ENCODE assay signal across 8 mouse cellular contexts in the genomic region with DNA sequence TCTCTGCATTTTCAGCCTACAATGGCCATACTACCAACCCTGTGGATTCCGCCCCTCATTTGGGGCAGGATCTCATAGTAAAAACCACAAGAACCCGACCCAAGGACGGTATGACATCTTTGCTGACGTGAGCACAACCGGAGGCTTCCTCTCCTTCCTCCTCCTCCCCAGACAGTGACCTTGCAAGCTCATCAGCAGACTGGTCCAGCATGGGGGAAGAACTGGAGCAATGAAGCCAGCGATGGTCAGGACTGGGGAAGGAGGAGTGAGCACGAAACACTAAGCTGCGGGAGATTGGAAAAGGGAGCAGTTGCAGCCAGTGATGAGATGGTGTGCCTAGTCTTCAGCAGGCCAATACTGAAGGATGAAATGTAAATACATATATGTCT. TPM values are rescaled to one million over a fixed set of nuclear protein-coding genes. Genes with fewer than 3 reads are reported as not detected.
DNase-seq lines count a peak whose midpoint lies in the region; ATAC-seq and TF ChIP-seq lines count a peak whose summit lies in the region.

No protein-coding gene starts in this region.

- TF ChIP-seq CTCF in brain, embryonic 14.5 days (IDR thresholded peaks at IDR 0.05; ENCODE audit: borderline replicate concordance, extremely low read depth, insufficient read depth, insufficient read length) = no peak

- peaks cover 7% of the 10 kb centered on the region for H3K36me3 ChIP-seq in heart, embryonic 12.5 days
- peaks cover 30% of the 10 kb centered on the region for H3K36me3 ChIP-seq in macrophage (ENCODE audit: inconsistent target)

- ATAC-seq in heart, embryonic 12.5 days (ENCODE audit: insufficient number of reproducible peaks, low FRiP score) = no peak
- ATAC-seq in granulocyte monocyte progenitor cell, adult 5-6 weeks (replicated peaks; ENCODE audit: poor library complexity, severe bottlenecking) = peak; percentile 6; the same call in 1 of the 2 replicates
- ATAC-seq in inflammation-experienced regulatory T-cells, adult 6 months = no peak

- H3K27ac ChIP-seq in heart, embryonic 12.5 days (ENCODE audit: poor library complexity, severe bottlenecking) = no peak overlapping the region
- no peak overlapping the region for H3K27ac ChIP-seq in macrophage

- DNase-seq in heart, adult 8-10 months (ENCODE audit: low spot score) = no peak
- peak; percentile 24 to 34 for DNase-seq in B cell, adult 2 months
- DNase-seq in brain, embryonic 14.5 days (ENCODE audit: low read depth) = peak; percentile 29
- no peak for DNase-seq in gastrocnemius, postnatal 25 days

- H3K79me2 ChIP-seq in macrophage (ENCODE audit: inconsistent target) = peaks cover 45% of the 10 kb centered on the region

- peaks cover 25% of the 10 kb centered on the region for H3K4me1 ChIP-seq in heart, embryonic 12.5 days (replicated peaks)

- H3K9ac ChIP-seq in heart, embryonic 12.5 days = peak overlapping the region; percentile 75; the same call in 1 of the 2 replicates

- peak overlapping the region; percentile 90 for H3K4me3 ChIP-seq in heart, embryonic 12.5 days
- H3K4me3 ChIP-seq in macrophage (ENCODE audit: inconsistent target) = peak overlapping the region; percentile 49

- H3K27me3 ChIP-seq in heart, embryonic 12.5 days (replicated peaks) = no peaks in the 10 kb centered on the region

- H3K4me2 ChIP-seq in heart, embryonic 12.5 days = peak overlapping the region; percentile 94

- TF ChIP-seq POLR2A in brain, embryonic 14.5 days (IDR thresholded peaks at IDR 0.05; ENCODE audit: borderline replicate concordance, extremely low read depth, insufficient read depth, insufficient read length, poor library complexity, severe bottlenecking) = no peak

- H3K9me3 ChIP-seq in heart, embryonic 12.5 days (replicated peaks) = no peaks in the 10 kb centered on the region

- WGBS in heart, embryonic 12.5 days = 14% methylated on average over 8 of the region's 8 CpGs
- WGBS in macrophage (ENCODE audit: missing documents) = 6% methylated on average over 8 of the region's 8 CpGs

RNA-seq across cellular contexts. Expression of a gene that starts 1.6 kb away (rescaled TPM):
- polyA plus RNA-seq in heart, embryonic 12.5 days (2016; fragmentation: Nextera tagmentation; extraction: Ambion mirVana) = 6.5 and 7.7 TPM in 2 replicates
- total RNA-seq in heart, adult 8-10 months (2022) = 1 to 10 TPM; 4.9 to 6.9 (median 6.1) TPM
- 71.0 and 107 TPM in 2 replicates for polyA plus RNA-seq in brain, embryonic 14.5 days (2012; rRNA removed)
- 49.5 and 64.6 TPM in 2 replicates for total RNA-seq in granulocyte monocyte progenitor cell, adult 5-6 weeks (2014; fragmentation: Nextera tagmentation)
- total RNA-seq in granulocyte monocyte progenitor cell, adult 5-6 weeks (2017) = 21.3 and 26.5 TPM in 2 replicates
- 100 to 1,000 TPM in 25 of 26 experiments, 10 to 100 TPM in 1; 89.2 to 720 (median 405) TPM for total RNA-seq in macrophage (2018; cell fraction: chromatin; rRNA removed)
- 10 to 100 TPM; 18.5 to 84.2 (median 43.3) TPM for total RNA-seq in macrophage (2018; cell fraction: cytosol; rRNA removed)
- 100 to 1,000 TPM in 20 of 26 experiments, 10 to 100 TPM in 6; 49.5 to 250 (median 171) TPM for total RNA-seq in macrophage (2018; cell fraction: nucleus; rRNA removed)
- polyA plus RNA-seq in macrophage (2018) = 26.3 to 50.4 TPM (median 31.9 TPM) in 3 replicates
- 10 to 100 TPM; 58.0 to 78.6 (median 69.2) TPM for polyA plus RNA-seq in inflammation-experienced regulatory T-cells, adult 6 months (2017; shearing (Covaris generic))
- 1 to 10 TPM; 3.6 to 3.9 TPM for total RNA-seq in gastrocnemius, postnatal 25 days (2021)

RNA-seq across cellular contexts. Expression of a gene that starts 20.6 kb away (rescaled TPM):
- polyA plus RNA-seq in heart, embryonic 12.5 days (2016; fragmentation: Nextera tagmentation; extraction: Ambion mirVana) = 1.2 and 2.5 TPM in 2 replicates
- total RNA-seq in heart, adult 8-10 months (2022) = 10 to 100 TPM; 15.6 to 31.0 (median 22.5) TPM
- 3.3 and 3.9 TPM in 2 replicates for polyA plus RNA-seq in brain, embryonic 14.5 days (2012; rRNA removed)
- 0.15 and 3.6 TPM in 2 replicates for total RNA-seq in granulocyte monocyte progenitor cell, adult 5-6 weeks (2014; fragmentation: Nextera tagmentation)
- total RNA-seq in granulocyte monocyte progenitor cell, adult 5-6 weeks (2017) = 0.15 and 1.1 TPM in 2 replicates
- total RNA-seq in macrophage (2018; cell fraction: chromatin; rRNA removed) = 100 to 1,000 TPM in 17 of 26 experiments, 10 to 100 TPM in 9; 44.8 to 435 (median 167) TPM
- total RNA-seq in macrophage (2018; cell fraction: cytosol; rRNA removed) = 100 to 1,000 TPM in 10 of 26 experiments, 10 to 100 TPM in 16; 22.6 to 126 (median 60.1) TPM
- 100 to 1,000 TPM in 11 of 26 experiments, 10 to 100 TPM in 15; 27.3 to 217 (median 80.8) TPM for total RNA-seq in macrophage (2018; cell fraction: nucleus; rRNA removed)
- polyA plus RNA-seq in macrophage (2018) = 28.4 to 67.5 TPM (median 35.9 TPM) in 3 replicates
- polyA plus RNA-seq in inflammation-experienced regulatory T-cells, adult 6 months (2017; shearing (Covaris generic)) = 1 to 10 TPM in 2 of 3 experiments, under 1 TPM in 1; 0.33 to 2.8 (median 1.4) TPM
- 10 to 100 TPM; 15.6 to 16.7 TPM for total RNA-seq in gastrocnemius, postnatal 25 days (2021)

RNA-seq across cellular contexts. Expression of a gene that starts 20.7 kb away (rescaled TPM):
- 18.2 and 22.3 TPM in 2 replicates for polyA plus RNA-seq in heart, embryonic 12.5 days (2016; fragmentation: Nextera tagmentation; extraction: Ambion mirVana)
- 10 to 100 TPM; 14.3 to 17.5 (median 16.7) TPM for total RNA-seq in heart, adult 8-10 months (2022)
- polyA plus RNA-seq in brain, embryonic 14.5 days (2012; rRNA removed) = 33.5 and 41.2 TPM in 2 replicates
- total RNA-seq in granulocyte monocyte progenitor cell, adult 5-6 weeks (2014; fragmentation: Nextera tagmentation) = 21.8 and 22.6 TPM in 2 replicates
- total RNA-seq in granulocyte monocyte progenitor cell, adult 5-6 weeks (2017) = 16.0 and 17.0 TPM in 2 replicates
- 100 to 1,000 TPM; 111 to 486 (median 266) TPM for total RNA-seq in macrophage (2018; cell fraction: chromatin; rRNA removed)
- 100 to 1,000 TPM; 147 to 636 (median 314) TPM for total RNA-seq in macrophage (2018; cell fraction: cytosol; rRNA removed)
- 100 to 1,000 TPM; 190 to 882 (median 476) TPM for total RNA-seq in macrophage (2018; cell fraction: nucleus; rRNA removed)
- 154 to 178 TPM (median 169 TPM) in 3 replicates for polyA plus RNA-seq in macrophage (2018)
- 10 to 100 TPM; 13.3 to 18.2 (median 15.0) TPM for polyA plus RNA-seq in inflammation-experienced regulatory T-cells, adult 6 months (2017; shearing (Covaris generic))
- total RNA-seq in gastrocnemius, postnatal 25 days (2021) = 10 to 100 TPM; 11.7 to 12.6 TPM

RNA-seq across cellular contexts. Expression of a gene that starts 54.8 kb away (rescaled TPM):
- 7.5 and 7.7 TPM in 2 replicates for polyA plus RNA-seq in heart, embryonic 12.5 days (2016; fragmentation: Nextera tagmentation; extraction: Ambion mirVana)
- total RNA-seq in heart, adult 8-10 months (2022) = 1 to 10 TPM; 1.7 to 4.2 (median 3.3) TPM
- polyA plus RNA-seq in brain, embryonic 14.5 days (2012; rRNA removed) = 25.2 and 39.5 TPM in 2 replicates
- total RNA-seq in granulocyte monocyte progenitor cell, adult 5-6 weeks (2014; fragmentation: Nextera tagmentation) = 18.4 and 22.8 TPM in 2 replicates
- 9.9 and 11.2 TPM in 2 replicates for total RNA-seq in granulocyte monocyte progenitor cell, adult 5-6 weeks (2017)
- 10 to 100 TPM; 13.6 to 38.1 (median 23.1) TPM for total RNA-seq in macrophage (2018; cell fraction: chromatin; rRNA removed)
- total RNA-seq in macrophage (2018; cell fraction: cytosol; rRNA removed) = 1 to 10 TPM; 1.2 to 3.3 (median 1.8) TPM
- total RNA-seq in macrophage (2018; cell fraction: nucleus; rRNA removed) = 10 to 100 TPM in 22 of 26 experiments, 1 to 10 TPM in 4; 6.4 to 33.6 (median 17.4) TPM
- polyA plus RNA-seq in macrophage (2018) = 1.8 to 5.3 TPM (median 5.2 TPM) in 3 replicates
- 10 to 100 TPM; 56.2 to 82.8 (median 75.2) TPM for polyA plus RNA-seq in inflammation-experienced regulatory T-cells, adult 6 months (2017; shearing (Covaris generic))
- 1 to 10 TPM; 2.2 to 2.6 TPM for total RNA-seq in gastrocnemius, postnatal 25 days (2021)

Comparison
In these comparisons a context has a peak if more than half of its experiments do, and no peak if none do; other contexts are left out.
1. DNase-seq: peak in B cell, adult 2 months (2 of 2) and brain, embryonic 14.5 days (single experiment); none in heart, adult 8-10 months (single experiment) and gastrocnemius, postnatal 25 days (single experiment).